Mouse (Mus musculus) heart, embryonic 15.5 days (tissue): ENCODE measurements around the gene Pip5k1a. TPM values are rescaled to one million over a fixed set of nuclear protein-coding genes. Genes with fewer than 3 reads are reported as not detected.

Experiments used
- ATAC-seq: fragments of 200-750 bp; cut with Nextera tagmentation; replicated peaks from 2 replicates; pipeline ENCODE4 v1.8.0; 2017; ENCODE audit warnings: low read depth, moderate TSS enrichment; ENCODE audit not compliant: insufficient number of reproducible peaks, insufficient read depth, low FRiP score
- H3K27ac ChIP-seq: fragments of 300-500 bp; sonication (generic); 2 replicates; pipeline ENCODE4 v1.5.1; 2015; ENCODE audit warnings: mild to moderate bottlenecking, inconsistent platforms
- H3K27me3 ChIP-seq: fragments of 300-500 bp; sonication (generic); 2 replicates; pipeline ENCODE4 v1.6.1; 2015; ENCODE audit warnings: inconsistent platforms
- H3K36me3 ChIP-seq: fragments of 300-500 bp; sonication (generic); 2 replicates; pipeline ENCODE4 v1.6.1; 2015; ENCODE audit warnings: mild to moderate bottlenecking, inconsistent platforms
- H3K4me1 ChIP-seq: fragments of 300-500 bp; sonication (generic); replicated peaks from 2 replicates; pipeline ENCODE4 v1.6.1; 2015; ENCODE audit warnings: inconsistent platforms
- H3K4me2 ChIP-seq: fragments of 300-500 bp; sonication (generic); 2 replicates; pipeline ENCODE4 v1.6.1; 2015; ENCODE audit warnings: inconsistent platforms, mild to moderate bottlenecking, moderate library complexity
- H3K4me3 ChIP-seq: fragments of 300-500 bp; sonication (generic); 2 replicates; pipeline ENCODE4 v1.5.1; 2015; ENCODE audit warnings: mild to moderate bottlenecking, inconsistent platforms
- H3K9ac ChIP-seq: fragments of 300-500 bp; sonication (generic); 2 replicates; pipeline ENCODE4 v1.6.1; 2015; ENCODE audit warnings: mild to moderate bottlenecking, inconsistent platforms
- H3K9me3 ChIP-seq: fragments of 300-500 bp; sonication (generic); replicated peaks from 2 replicates; pipeline ENCODE4 v1.6.1; 2016; ENCODE audit warnings: inconsistent platforms
- WGBS: fragments of 180-500 bp; shearing (Covaris S2); methylation state at CpG from one replicate; pipeline ENCODE4 v1.1.7; 2015; ENCODE audit warnings: mixed read lengths; 5-methylcytosine and 5-hydroxymethylcytosine counted together
- polyA plus RNA-seq: library from polyadenylated mRNA; unstranded; fragments of >200 nt; fragmentation: Nextera tagmentation; extraction: Ambion mirVana; gene quantifications from 2 replicates; pipeline ENCODE4 v1.2.1, GENCODE M21; 2015

The Pip5k1a gene
- 14.1 and 16.5 TPM in 2 replicates for polyA plus RNA-seq

GRCm38 (mm10) chr3:95106338-95107117 lies at the start of gene Pip5k1a:
Pip5k1a (minus strand) TSS chr3:95106930.
- no peaks in the 10 kb centered on the region for H3K9me3 ChIP-seq
- 0 out of 2 replicates have a peak, but pooled peaks cover 3% of the 10 kb centered on the region for H3K36me3 ChIP-seq
- H3K27me3 ChIP-seq = no peaks in the 10 kb centered on the region
- peak; percentile 90 for ATAC-seq
- peaks cover 18% of the 10 kb centered on the region for H3K4me1 ChIP-seq
- H3K9ac ChIP-seq = peak within 1 kb of the TSS; percentile 87
- H3K27ac ChIP-seq = peak within 1 kb of the TSS; percentile 87
- WGBS = under 1% methylated on average over 51 of the region's 51 CpGs
- peak within 1 kb of the TSS; percentile 73 for H3K4me3 ChIP-seq
- peak within 1 kb of the TSS; percentile 77 for H3K4me2 ChIP-seq

- Histone ChIP-seq H3K4me1 (no peaks in the 10 kb centered on the region), H3K4me3 (no peak overlapping the region), H3K36me3 (no peaks in the 10 kb centered on the region), H3K27ac (no peak overlapping the region), H3K27me3 (no peaks in the 10 kb centered on the region), H3K4me2 (no peak overlapping the region), H3K9ac (no peak overlapping the region), H3K9me3 (no peaks in the 10 kb centered on the region)
- ATAC-seq = no peak
- WGBS = 52% methylated on average over 4 of the region's 4 CpGs
These were observed 47.1 kb upstream of the Pip5k1a start for GRCm38 (mm10) chr3:95153874-95154273.

GRCm38 (mm10) chr3:95147924-95148323 lies 41.2 kb upstream of the Pip5k1a start:
- no peak for ATAC-seq
- no peaks in the 10 kb centered on the region for H3K4me1 ChIP-seq
- WGBS = 67% methylated on average over 3 of the region's 3 CpGs
- no peaks in the 10 kb centered on the region for H3K36me3 ChIP-seq
- H3K4me3 ChIP-seq = no peak overlapping the region
- H3K9me3 ChIP-seq = no peaks in the 10 kb centered on the region
- no peak overlapping the region for H3K4me2 ChIP-seq
- H3K27ac ChIP-seq = no peak overlapping the region
- H3K9ac ChIP-seq = no peak overlapping the region
- H3K27me3 ChIP-seq = no peaks in the 10 kb centered on the region

- Histone ChIP-seq H3K4me3 (no peak overlapping the region), H3K9me3 (no peaks in the 10 kb centered on the region), H3K4me2 (no peak overlapping the region), H3K27me3 (no peaks in the 10 kb centered on the region), H3K9ac (no peak overlapping the region), H3K36me3 (peaks cover 9% of the 10 kb centered on the region; the same call in 1 of the 2 replicates), H3K4me1 (no peaks in the 10 kb centered on the region), H3K27ac (no peak overlapping the region)
- 9% methylated on average over 5 of the region's 5 CpGs for WGBS
- peak; percentile 50; the same call in 1 of the 2 replicates for ATAC-seq
These were observed 35.9 kb upstream of the Pip5k1a start for GRCm38 (mm10) chr3:95142617-95143011.

GRCm38 (mm10) chr3:95141952-95142616 lies 35.4 kb upstream of the Pip5k1a start, which contains the start of gene Tnfaip8l2:
Tnfaip8l2 (minus strand) TSS chr3:95142360.
- no peak within 1 kb of the TSS for H3K27ac ChIP-seq
- H3K9me3 ChIP-seq = no peaks in the 10 kb centered on the region
- H3K36me3 ChIP-seq = peaks cover 9% of the 10 kb centered on the region; the same call in 1 of the 2 replicates
- 83% methylated on average over 10 of the region's 10 CpGs for WGBS
- no peak for ATAC-seq
- H3K27me3 ChIP-seq = no peaks in the 10 kb centered on the region
- H3K9ac ChIP-seq = no peak within 1 kb of the TSS
- H3K4me2 ChIP-seq = peak within 1 kb of the TSS; percentile 8; the same call in 1 of the 2 replicates
- H3K4me3 ChIP-seq = no peak within 1 kb of the TSS
- H3K4me1 ChIP-seq = no peaks in the 10 kb centered on the region

- ATAC-seq = no peak
- 85% methylated on average over 9 of the region's 9 CpGs for WGBS
- no peak overlapping the region for H3K9ac ChIP-seq
- H3K36me3 ChIP-seq = peaks cover 9% of the 10 kb centered on the region; the same call in 1 of the 2 replicates
- no peak overlapping the region for H3K27ac ChIP-seq
- no peak overlapping the region for H3K4me3 ChIP-seq
- H3K4me1 ChIP-seq = no peaks in the 10 kb centered on the region
- H3K9me3 ChIP-seq = no peaks in the 10 kb centered on the region
- no peaks in the 10 kb centered on the region for H3K27me3 ChIP-seq
- peak overlapping the region; percentile 8; the same call in 1 of the 2 replicates for H3K4me2 ChIP-seq
These were observed 34.7 kb upstream of the Pip5k1a start for GRCm38 (mm10) chr3:95141474-95141873.

GRCm38 (mm10) chr3:95140795-95141194 lies 34.1 kb upstream of the Pip5k1a start:
- no peak overlapping the region for H3K27ac ChIP-seq
- no peak for ATAC-seq
- no peak overlapping the region for H3K4me3 ChIP-seq
- no peak overlapping the region for H3K9ac ChIP-seq
- peaks cover 2% of the 10 kb centered on the region for H3K4me1 ChIP-seq
- H3K4me2 ChIP-seq = 0 out of 2 replicates have a peak overlapping the region, but pooled peaks have one; percentile 21
- peaks cover 9% of the 10 kb centered on the region; the same call in 1 of the 2 replicates for H3K36me3 ChIP-seq
- H3K9me3 ChIP-seq = no peaks in the 10 kb centered on the region
- H3K27me3 ChIP-seq = no peaks in the 10 kb centered on the region
- WGBS = 87% methylated on average over 6 of the region's 6 CpGs

GRCm38 (mm10) chr3:95140289-95140595 lies 33.5 kb upstream of the Pip5k1a start:
- 50% methylated on average over 18 of the region's 18 CpGs for WGBS
- ATAC-seq = no peak
- Histone ChIP-seq H3K27me3 (no peaks in the 10 kb centered on the region), H3K4me3 (0 out of 2 replicates have a peak overlapping the region, but pooled peaks have one; percentile 6), H3K9ac (no peak overlapping the region), H3K9me3 (no peaks in the 10 kb centered on the region), H3K36me3 (peaks cover 9% of the 10 kb centered on the region; the same call in 1 of the 2 replicates), H3K4me2 (peak overlapping the region; percentile 21; the same call in 1 of the 2 replicates), H3K4me1 (peaks cover 8% of the 10 kb centered on the region), H3K27ac (no peak overlapping the region)

- Histone ChIP-seq H3K27me3 (no peaks in the 10 kb centered on the region), H3K9ac (no peak overlapping the region), H3K4me3 (0 out of 2 replicates have a peak overlapping the region, but pooled peaks have one; percentile 6), H3K4me2 (peak overlapping the region; percentile 21; the same call in 1 of the 2 replicates), H3K9me3 (no peaks in the 10 kb centered on the region), H3K27ac (no peak overlapping the region), H3K36me3 (peaks cover 9% of the 10 kb centered on the region; the same call in 1 of the 2 replicates), H3K4me1 (peaks cover 12% of the 10 kb centered on the region)
- 61% methylated on average over 25 of the region's 25 CpGs for WGBS
- ATAC-seq = no peak
These were observed 33.0 kb upstream of the Pip5k1a start for GRCm38 (mm10) chr3:95139586-95140288.

GRCm38 (mm10) chr3:95136336-95136735 lies 29.6 kb upstream of the Pip5k1a start:
- Histone ChIP-seq H3K36me3 (peaks cover 15% of the 10 kb centered on the region; the same call in 1 of the 2 replicates), H3K9ac (no peak overlapping the region), H3K9me3 (no peaks in the 10 kb centered on the region), H3K27ac (no peak overlapping the region), H3K4me3 (no peak overlapping the region), H3K4me2 (no peak overlapping the region), H3K27me3 (no peaks in the 10 kb centered on the region), H3K4me1 (peaks cover 21% of the 10 kb centered on the region)
- WGBS = 83% methylated on average over 3 of the region's 3 CpGs
- ATAC-seq = no peak
